Mouse (Mus musculus) lung, postnatal 10 days (tissue): ENCODE measurements around the gene Asb18.

Experiments used
- DNase-seq: peaks from one replicate; pipeline ENCODE4 v3.0.0; 2021

Asb18 gene

DNA sequence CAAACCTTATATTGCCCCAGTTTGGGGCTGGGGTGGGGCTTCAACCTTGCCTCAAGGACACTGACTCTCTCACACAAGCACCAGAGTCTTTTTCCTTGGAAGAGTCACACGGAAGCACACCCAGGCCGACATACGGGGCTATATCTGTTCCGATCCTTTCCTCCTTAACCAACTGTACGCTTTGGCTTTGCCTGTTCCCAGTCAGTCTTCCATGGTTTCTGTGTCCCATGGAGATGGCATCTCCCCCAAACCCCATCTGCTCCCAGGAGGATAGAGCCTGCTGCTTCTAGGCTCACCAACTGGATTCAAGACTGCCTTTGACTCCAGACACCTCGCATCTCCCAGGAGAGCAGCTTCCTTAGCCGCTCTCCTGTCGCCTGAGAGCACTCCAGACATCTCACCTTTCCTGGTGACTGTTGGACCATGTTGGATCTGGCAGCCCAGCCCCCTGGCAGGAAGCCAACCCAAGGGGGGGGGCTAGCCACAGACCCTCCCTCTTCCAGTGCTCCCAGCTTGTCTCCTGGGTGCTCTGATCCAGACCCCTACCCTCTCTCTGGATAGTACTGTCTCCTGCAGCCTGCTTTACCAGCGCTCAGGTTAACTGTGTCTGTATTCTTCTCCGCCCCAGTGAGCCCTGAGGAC lies 45.3 kb downstream of the Asb18 start:
- no peak for DNase-seq

- DNase-seq, result no peak
Observed at GRCm38 (mm10) chr1:89968111-89968851, 46.2 kb downstream of the Asb18 start.

GRCm38 (mm10) chr1:89967585-89967984 lies 46.9 kb downstream of the Asb18 start:
- no peak for DNase-seq

GRCm38 (mm10) chr1:89964426-89964825 lies 50.0 kb downstream of the Asb18 start:
- DNase-seq, result no peak

- no peak for DNase-seq
Observed at GRCm38 (mm10) chr1:89963296-89963695, 51.2 kb downstream of the Asb18 start.

GRCm38 (mm10) chr1:89962092-89962491 lies 52.4 kb downstream of the Asb18 start:
- no peak for DNase-seq

- no peak for DNase-seq
Observed at GRCm38 (mm10) chr1:89959393-89959792, 55.1 kb downstream of the Asb18 start.

- peak; percentile 86 for DNase-seq
Observed at GRCm38 (mm10) chr1:89943202-89943601, 71.3 kb downstream of the Asb18 start.

DNA sequence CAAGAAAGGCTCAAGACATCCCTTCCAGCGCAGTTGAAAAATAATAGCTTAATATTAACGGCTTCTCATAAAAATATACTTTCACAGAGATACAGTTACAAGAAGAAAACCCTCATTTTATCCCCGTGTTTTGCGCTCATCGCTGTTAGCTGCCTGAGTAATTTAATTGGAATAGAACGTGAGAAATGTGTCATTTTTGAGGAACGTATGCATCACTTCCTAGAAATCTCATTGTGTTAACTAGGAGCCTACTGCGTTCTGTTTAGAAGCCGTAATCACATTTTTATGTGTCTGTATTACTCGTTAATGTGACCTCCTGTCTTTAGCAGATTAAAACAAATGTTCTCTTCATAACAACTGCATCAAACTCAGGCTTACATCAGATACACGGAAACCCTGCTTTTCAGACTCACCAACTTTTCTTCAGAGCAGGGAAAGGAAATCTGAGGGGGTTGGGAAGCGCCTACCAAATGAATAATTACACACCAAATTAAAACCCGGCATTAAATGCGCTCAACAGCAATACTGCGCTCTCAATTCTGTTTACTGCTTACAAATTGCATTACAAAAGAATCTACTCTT lies 72.0 kb downstream of the Asb18 start:
- DNase-seq, result no peak

- no peak for DNase-seq
Observed at GRCm38 (mm10) chr1:89941701-89942381, 72.6 kb downstream of the Asb18 start.

GRCm38 (mm10) chr1:89940961-89941524 lies 73.4 kb downstream of the Asb18 start:
- no peak for DNase-seq

- DNase-seq, result peak; percentile 92
Observed at GRCm38 (mm10) chr1:89939981-89940726, 74.3 kb downstream of the Asb18 start.

- no peak for DNase-seq
Observed at GRCm38 (mm10) chr1:89939596-89939960, 74.9 kb downstream of the Asb18 start.

- no peak for DNase-seq
Observed at GRCm38 (mm10) chr1:89938884-89939595, 75.4 kb downstream of the Asb18 start.

DNA sequence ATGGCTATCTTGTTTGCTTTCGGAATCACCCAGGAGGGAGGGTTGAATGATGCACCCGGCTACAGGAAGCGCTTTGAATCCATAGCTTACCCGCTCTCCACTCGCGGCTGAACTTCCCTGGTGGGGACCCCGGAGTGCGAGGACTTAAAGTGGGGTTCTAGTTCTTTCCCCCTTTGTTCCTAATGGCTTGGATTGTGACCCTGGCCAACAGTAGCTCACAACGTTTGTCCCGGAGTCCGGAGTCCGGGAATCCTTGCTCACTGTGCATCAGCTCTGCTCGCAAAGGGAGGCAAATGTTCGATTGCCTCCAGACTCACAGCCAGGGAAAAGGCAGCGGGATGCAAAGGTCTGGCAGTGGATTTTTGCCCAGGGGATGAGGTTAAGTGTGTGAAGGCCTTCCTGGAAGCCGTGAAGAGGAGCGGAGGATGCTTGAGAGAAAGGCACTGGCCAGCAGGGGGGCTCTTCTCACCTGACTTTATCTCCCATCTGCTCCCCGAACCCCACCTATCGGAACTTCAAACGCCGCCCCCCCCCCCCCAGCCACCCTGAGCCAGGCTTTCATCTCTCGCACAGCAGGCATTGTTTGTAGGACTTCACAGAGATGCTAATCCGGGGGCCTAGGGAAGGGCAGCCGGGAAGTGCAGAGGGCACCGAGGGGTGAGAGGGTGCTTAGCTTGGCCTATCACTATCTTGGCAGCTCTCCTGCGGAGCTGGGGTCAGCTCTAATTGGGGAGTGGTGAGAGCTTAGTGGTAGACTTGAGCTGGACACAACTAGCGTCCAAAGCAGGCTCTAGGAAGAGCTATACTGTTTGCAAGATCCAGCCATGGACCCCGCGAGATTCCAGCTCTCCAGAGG lies 78.7 kb downstream of the Asb18 start:
- no peak for DNase-seq

- DNase-seq, result no peak
Observed at GRCm38 (mm10) chr1:89934316-89935260, 79.9 kb downstream of the Asb18 start.

GRCm38 (mm10) chr1:89933786-89934185 lies 80.7 kb downstream of the Asb18 start:
- DNase-seq, result no peak

DNA sequence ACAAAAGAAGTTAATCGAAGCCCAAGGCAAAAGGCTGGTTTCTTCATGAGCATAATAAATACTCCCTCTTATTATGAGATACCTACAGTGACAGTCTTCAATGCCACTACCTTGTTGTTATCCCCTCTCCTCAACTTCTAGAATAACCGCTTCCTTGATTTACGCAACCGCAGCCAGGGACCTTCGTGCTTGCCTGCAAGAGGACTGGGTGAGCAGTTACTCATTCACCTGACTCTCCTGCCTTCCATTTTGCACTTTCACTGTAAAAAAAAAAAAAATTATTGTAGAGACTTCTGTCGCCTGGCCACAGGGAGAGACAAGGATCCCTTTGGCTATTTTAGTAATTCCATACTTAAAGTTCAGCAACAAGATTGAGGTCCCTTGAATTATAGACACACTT lies 81.4 kb downstream of the Asb18 start:
- DNase-seq, result no peak

- no peak for DNase-seq
Observed at GRCm38 (mm10) chr1:89932616-89933015, 81.8 kb downstream of the Asb18 start.

- no peak for DNase-seq
Observed at GRCm38 (mm10) chr1:89932021-89932423, 82.4 kb downstream of the Asb18 start.
